Mouse (Mus musculus): Measurements from ENCODE around the gene Ugt1a1. TPM values are rescaled to one million over a fixed set of nuclear protein-coding genes. Genes with fewer than 3 reads are reported as not detected.
A peak's percentile ranks its signal among the peaks of the same experiment; 100 is the strongest.
"Not testable (repeated sequence)": the region's sequence is repeated elsewhere in the genome, so short reads cannot be mapped to it uniquely, and the experiment has no call there.

Gene Ugt1a1
- not detected for total RNA-seq (2021)

GRCm38 (mm10) chr1:88211812-88212211 is at the start of gene Ugt1a1:
Ugt1a1 (plus strand) TSS chr1:88211959.
- DNase-seq (ENCODE audit: extremely low spot score in 1 of 2, low spot score in 2 of 2): no peak
- intact Hi-C loops (cut with DNase I): no loop called here

- intact Hi-C loops (cut with DNase I): no loop called here
These were observed 46.0 kb upstream of the Ugt1a1 start, which contains the start of gene Ugt1a5 for GRCm38 (mm10) chr1:88165711-88166110. Ugt1a5 (plus strand) TSS chr1:88166012.

GRCm38 (mm10) chr1:88172190-88172589 is 39.6 kb upstream of the Ugt1a1 start:
- DNase-seq (ENCODE audit: extremely low spot score in 1 of 2, low spot score in 2 of 2); intact Hi-C loops (cut with DNase I): not testable (repeated sequence)

More at GRCm38 (mm10) chr1:88165711-88166110, 46.0 kb upstream of the Ugt1a1 start, which contains the start of gene Ugt1a5:
- no peak for DNase-seq (ENCODE audit: extremely low spot score in 1 of 2, low spot score in 2 of 2)

GRCm38 (mm10) chr1:88179657-88180056 is 32.1 kb upstream of the Ugt1a1 start:
- intact Hi-C loops (cut with DNase I): no loop called here
- DNase-seq (ENCODE audit: extremely low spot score in 1 of 2, low spot score in 2 of 2): no peak

- intact Hi-C loops (cut with DNase I): no loop called here
- no peak for DNase-seq (ENCODE audit: extremely low spot score in 1 of 2, low spot score in 2 of 2)
These were observed 25.3 kb upstream of the Ugt1a1 start for GRCm38 (mm10) chr1:88186325-88186935.

GRCm38 (mm10) chr1:88192136-88192535 is 19.6 kb upstream of the Ugt1a1 start:
- intact Hi-C loops (cut with DNase I): no loop called here
- no peak for DNase-seq (ENCODE audit: extremely low spot score in 1 of 2, low spot score in 2 of 2)

- intact Hi-C loops (cut with DNase I): no loop called here
- DNase-seq (ENCODE audit: extremely low spot score in 1 of 2, low spot score in 2 of 2): no peak
These were observed 16.1 kb upstream of the Ugt1a1 start for GRCm38 (mm10) chr1:88195687-88196086.

- intact Hi-C loops (cut with DNase I): no loop called here
- DNase-seq (ENCODE audit: extremely low spot score in 1 of 2, low spot score in 2 of 2): no peak
These were observed 14.3 kb upstream of the Ugt1a1 start for GRCm38 (mm10) chr1:88197443-88197842.

- intact Hi-C loops (cut with DNase I): no loop called here
- no peak for DNase-seq (ENCODE audit: extremely low spot score in 1 of 2, low spot score in 2 of 2)
These were observed 11.8 kb upstream of the Ugt1a1 start for GRCm38 (mm10) chr1:88199996-88200395.

- intact Hi-C loops (cut with DNase I): no loop called here
- no peak for DNase-seq (ENCODE audit: extremely low spot score in 1 of 2, low spot score in 2 of 2)
These were observed 11.3 kb upstream of the Ugt1a1 start, which contains the start of gene Ugt1a2 for GRCm38 (mm10) chr1:88200456-88200855. Ugt1a2 (plus strand) TSS chr1:88200601.

GRCm38 (mm10) chr1:88205294-88205922 is 6.4 kb upstream of the Ugt1a1 start, which contains the start of gene Dnajb3:
Dnajb3 (minus strand) TSS chr1:88205782.
- intact Hi-C loops (cut with DNase I): no loop called here
- peak; percentile 85 to 88 for DNase-seq (ENCODE audit: extremely low spot score in 1 of 2, low spot score in 2 of 2)

GRCm38 (mm10) chr1:88206843-88207479 is 4.8 kb upstream of the Ugt1a1 start:
- intact Hi-C loops (cut with DNase I): no loop called here
- no peak for DNase-seq (ENCODE audit: extremely low spot score in 1 of 2, low spot score in 2 of 2)

GRCm38 (mm10) chr1:88212341-88213045 is 734 bp downstream of the Ugt1a1 start:
- DNase-seq (ENCODE audit: extremely low spot score in 1 of 2, low spot score in 2 of 2): peak in 1 of 2 experiments; percentile 62
- intact Hi-C loops (cut with DNase I): no loop called here

- intact Hi-C loops (cut with DNase I): no loop called here
- DNase-seq (ENCODE audit: extremely low spot score in 1 of 2, low spot score in 2 of 2): no peak
These were observed 1.3 kb downstream of the Ugt1a1 start for GRCm38 (mm10) chr1:88213061-88213460.

GRCm38 (mm10) chr1:88213766-88214461 is 2.2 kb downstream of the Ugt1a1 start:
- intact Hi-C loops (cut with DNase I): no loop called here
- peak in 1 of 2 experiments; percentile 46 for DNase-seq (ENCODE audit: extremely low spot score in 1 of 2, low spot score in 2 of 2)

GRCm38 (mm10) chr1:88214462-88214952 is 2.7 kb downstream of the Ugt1a1 start:
- DNase-seq (ENCODE audit: extremely low spot score in 1 of 2, low spot score in 2 of 2): no peak
- intact Hi-C loops (cut with DNase I): no loop called here

GRCm38 (mm10) chr1:88215466-88216380 is 4.0 kb downstream of the Ugt1a1 start:
- no peak for DNase-seq (ENCODE audit: extremely low spot score in 1 of 2, low spot score in 2 of 2)
- intact Hi-C loops (cut with DNase I): no loop called here

GRCm38 (mm10) chr1:88216551-88216950 is 4.8 kb downstream of the Ugt1a1 start:
- intact Hi-C loops (cut with DNase I): no loop called here
- no peak for DNase-seq (ENCODE audit: extremely low spot score in 1 of 2, low spot score in 2 of 2)

Data from left cerebral cortex, postnatal 10 days (tissue).